Comparison of ENCODE assay signal across 18 mouse cellular contexts in the genomic region with DNA sequence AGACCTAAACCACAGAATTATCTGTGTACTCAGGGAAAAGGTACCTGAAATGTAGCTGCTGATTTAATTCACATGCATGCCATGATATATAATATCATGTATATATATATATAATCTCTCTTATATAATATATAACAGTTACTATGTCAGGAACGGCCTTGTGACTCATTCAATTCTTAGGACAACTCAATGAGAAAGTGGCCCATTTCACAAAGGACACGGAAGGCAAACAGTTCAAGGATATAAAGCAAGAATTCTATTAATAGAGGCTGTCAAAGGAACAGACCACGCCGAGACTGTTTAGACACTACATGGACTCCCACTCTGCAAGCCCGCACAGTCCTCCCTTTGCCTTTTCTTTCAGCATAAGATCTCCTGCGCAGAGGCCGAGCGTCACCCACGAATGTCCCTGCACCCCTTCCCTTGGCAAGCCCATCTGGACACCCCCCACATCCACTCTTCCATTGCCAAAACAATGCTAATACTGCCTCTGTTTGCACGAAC.
DNase-seq lines count a peak whose midpoint lies in the region; ATAC-seq and TF ChIP-seq lines count a peak whose summit lies in the region.
"Had no signal": no experiment of that assay in that cellular context is flagged by ENCODE, and none has a peak within 500 bp of the region (broad histone marks: within the 10 kb centered on the region; RNA-seq: fewer than 3 reads in every experiment).

No protein-coding gene starts in this region.

- no peak for TF ChIP-seq EP300 in liver, postnatal 0 days (IDR thresholded peaks at IDR 0.05; ENCODE audit: low read depth)

- no peak overlapping the region for H3K4me3 ChIP-seq in heart, embryonic 13.5 days
- H3K4me3 ChIP-seq in liver, embryonic 13.5 days (replicated peaks): no peak overlapping the region
- no peak overlapping the region for H3K4me3 ChIP-seq in liver, postnatal 0 days (ENCODE audit: low read depth, low read length)
- H3K4me3 ChIP-seq in midbrain, embryonic 10.5 days: no peak overlapping the region
- H3K4me3 ChIP-seq: embryonic facial prominence, embryonic 12.5 days; midbrain, embryonic 13.5 days; neural tube, embryonic 13.5 days had no signal

- WGBS in heart, embryonic 13.5 days: 70% methylated on average over 10 of the region's 10 CpGs
- 69% methylated on average over 10 of the region's 10 CpGs for WGBS in liver, embryonic 13.5 days (ENCODE audit: insufficient replicate concordance)
- 78% methylated on average over 10 of the region's 10 CpGs for WGBS in liver, postnatal 0 days (ENCODE audit: insufficient replicate concordance)
- WGBS in midbrain, embryonic 10.5 days: 88% methylated on average over 10 of the region's 10 CpGs

- no peak for ATAC-seq in heart, embryonic 13.5 days (ENCODE audit: extremely low read depth, insufficient number of reproducible peaks, low FRiP score, low TSS enrichment)
- ATAC-seq in liver, embryonic 13.5 days (ENCODE audit: low read depth): no peak
- no peak for ATAC-seq in liver, postnatal 0 days
- ATAC-seq: forebrain, embryonic 14.5 days; midbrain, embryonic 13.5 days had no signal

- H3K9ac ChIP-seq in heart, embryonic 13.5 days: no peak overlapping the region
- no peak overlapping the region for H3K9ac ChIP-seq in liver, embryonic 13.5 days
- no peak overlapping the region for H3K9ac ChIP-seq in liver, postnatal 0 days (replicated peaks)
- H3K9ac ChIP-seq: embryonic facial prominence, embryonic 12.5 days; lung, embryonic 14.5 days; midbrain, embryonic 13.5 days; neural tube, embryonic 13.5 days had no signal

- TF ChIP-seq CTCF in liver, postnatal 0 days (IDR thresholded peaks at IDR 0.05; ENCODE audit: low read depth): no peak

- no peak overlapping the region for H3K4me2 ChIP-seq in heart, embryonic 13.5 days
- H3K4me2 ChIP-seq in liver, embryonic 13.5 days: no peak overlapping the region
- H3K4me2 ChIP-seq in liver, postnatal 0 days (ENCODE audit: low read depth, low read length): no peak overlapping the region
- H3K4me2 ChIP-seq: embryonic facial prominence, embryonic 12.5 days; lung, embryonic 14.5 days; midbrain, embryonic 13.5 days; neural tube, embryonic 13.5 days had no signal

- peak; percentile 47 for DNase-seq in adrenal gland, adult 2 months
- no peak for DNase-seq in adrenal gland, postnatal 25 days
- DNase-seq in heart, adult 8-10 months (ENCODE audit: low spot score): no peak
- DNase-seq in liver, embryonic 13.5 days: no peak
- no peak for DNase-seq in liver, postnatal 0 days
- no peak for DNase-seq in midbrain, embryonic 10.5 days (ENCODE audit: low spot score)
- DNase-seq: kidney, adult 11 months; left cerebral cortex, postnatal 4 days; liver; lung, embryonic 14.5 days; thymus, postnatal 14 days had no signal

- no peaks in the 10 kb centered on the region for H3K27me3 ChIP-seq in heart, embryonic 13.5 days (replicated peaks)
- no peaks in the 10 kb centered on the region for H3K27me3 ChIP-seq in liver, embryonic 13.5 days
- H3K27me3 ChIP-seq in liver, postnatal 0 days (ENCODE audit: insufficient read depth, low read length): no peaks in the 10 kb centered on the region
- H3K27me3 ChIP-seq in midbrain, embryonic 10.5 days (ENCODE audit: low read depth, poor library complexity, severe bottlenecking): no peaks in the 10 kb centered on the region
- H3K27me3 ChIP-seq: embryonic facial prominence, embryonic 12.5 days; midbrain, embryonic 13.5 days; neural tube, embryonic 13.5 days had no signal

- no peaks in the 10 kb centered on the region for H3K36me3 ChIP-seq in heart, embryonic 13.5 days
- peaks cover 8% of the 10 kb centered on the region; the same call in 1 of the 2 replicates for H3K36me3 ChIP-seq in liver, embryonic 13.5 days
- H3K36me3 ChIP-seq in liver, postnatal 0 days (replicated peaks; ENCODE audit: insufficient read depth, low read length): peaks cover 3% of the 10 kb centered on the region; the same call in 1 of the 2 replicates
- H3K36me3 ChIP-seq in midbrain, embryonic 10.5 days: no peaks in the 10 kb centered on the region
- H3K36me3 ChIP-seq: embryonic facial prominence, embryonic 12.5 days; midbrain, embryonic 13.5 days; neural tube, embryonic 13.5 days had no signal

- peaks cover 28% of the 10 kb centered on the region for H3K4me1 ChIP-seq in heart, embryonic 13.5 days
- H3K4me1 ChIP-seq in liver, embryonic 13.5 days (replicated peaks): peaks cover 31% of the 10 kb centered on the region
- H3K4me1 ChIP-seq in liver, postnatal 0 days (ENCODE audit: insufficient read depth): peaks cover 4% of the 10 kb centered on the region; the same call in 1 of the 2 replicates
- H3K4me1 ChIP-seq in midbrain, embryonic 10.5 days: peaks cover 15% of the 10 kb centered on the region
- H3K4me1 ChIP-seq: embryonic facial prominence, embryonic 12.5 days had no signal

- H3K27ac ChIP-seq in heart, embryonic 13.5 days (replicated peaks): peak overlapping the region; percentile 60; the same call in 1 of the 2 replicates
- 0 out of 2 replicates have a peak overlapping the region, but pooled peaks have one; percentile 5 for H3K27ac ChIP-seq in liver, embryonic 13.5 days
- no peak overlapping the region for H3K27ac ChIP-seq in liver, postnatal 0 days (ENCODE audit: low read depth)
- no peak overlapping the region; the same call in 1 of the 2 replicates for H3K27ac ChIP-seq in midbrain, embryonic 10.5 days (replicated peaks)
- H3K27ac ChIP-seq: embryonic facial prominence, embryonic 12.5 days; kidney, postnatal 0 days; macrophage; midbrain, embryonic 13.5 days; neural tube, embryonic 13.5 days had no signal

- peaks cover 9% of the 10 kb centered on the region; the same call in 1 of the 2 replicates for H3K9me3 ChIP-seq in heart, embryonic 13.5 days
- peaks cover 5% of the 10 kb centered on the region for H3K9me3 ChIP-seq in liver, embryonic 13.5 days (replicated peaks)
- H3K9me3 ChIP-seq in liver, postnatal 0 days (ENCODE audit: low read length): peaks cover 8% of the 10 kb centered on the region
- peaks cover 11% of the 10 kb centered on the region for H3K9me3 ChIP-seq in midbrain, embryonic 10.5 days (replicated peaks)

Comparison
In these comparisons a context has a peak if more than half of its experiments do, and no peak if none do; other contexts are left out.
1. H3K27ac ChIP-seq: peak in heart, embryonic 13.5 days (single experiment) and liver, embryonic 13.5 days (single experiment); none in liver, postnatal 0 days (single experiment) and midbrain, embryonic 10.5 days (single experiment).